Mouse (Mus musculus): Measurements from ENCODE around the gene Car7. TPM values are rescaled to one million over a fixed set of nuclear protein-coding genes. Genes with fewer than 3 reads are reported as not detected.

Car7 gene
- polyA plus RNA-seq, 1 experiment, result 48.6 TPM

- Histone ChIP-seq H3K4me3 (ENCODE audit: insufficient read depth, low read length) (peak overlapping the region; percentile 82), H3K27ac (ENCODE audit: insufficient read depth, low read length) (peak overlapping the region; percentile 77; the same call in 1 of the 2 replicates), H3K4me1 (ENCODE audit: control insufficient read depth, insufficient read depth, low read length) (peaks cover 2% of the 10 kb centered on the region; the same call in 1 of the 2 replicates)
- TF ChIP-seq CTCF (IDR thresholded peaks at IDR 0.05; ENCODE audit: extremely low read depth, insufficient read depth, low read length), result no peak
- no peak for TF ChIP-seq POLR2A (IDR thresholded peaks at IDR 0.05; ENCODE audit: extremely low read depth, insufficient read depth, low read length)
These were observed 57.4 kb downstream of the Car7 start for GRCm38 (mm10) chr8:104591856-104592255.

GRCm38 (mm10) chr8:104592566-104592965 is 58.1 kb downstream of the Car7 start:
- Histone ChIP-seq H3K27ac (ENCODE audit: insufficient read depth, low read length) (no peak overlapping the region), H3K4me3 (ENCODE audit: insufficient read depth, low read length) (no peak overlapping the region; the same call in 1 of the 2 replicates), H3K4me1 (ENCODE audit: control insufficient read depth, insufficient read depth, low read length) (peaks cover 2% of the 10 kb centered on the region; the same call in 1 of the 2 replicates)
- no peak for TF ChIP-seq CTCF (IDR thresholded peaks at IDR 0.05; ENCODE audit: extremely low read depth, insufficient read depth, low read length)
- TF ChIP-seq POLR2A (IDR thresholded peaks at IDR 0.05; ENCODE audit: extremely low read depth, insufficient read depth, low read length), result no peak

GRCm38 (mm10) chr8:104593536-104594325 is 59.2 kb downstream of the Car7 start:
- TF ChIP-seq POLR2A (IDR thresholded peaks at IDR 0.05; ENCODE audit: extremely low read depth, insufficient read depth, low read length), result no peak
- no peak for TF ChIP-seq CTCF (IDR thresholded peaks at IDR 0.05; ENCODE audit: extremely low read depth, insufficient read depth, low read length)
- no peak overlapping the region for H3K4me3 ChIP-seq (ENCODE audit: insufficient read depth, low read length)
- no peak overlapping the region for H3K27ac ChIP-seq (ENCODE audit: insufficient read depth, low read length)
- peaks cover 2% of the 10 kb centered on the region; the same call in 1 of the 2 replicates for H3K4me1 ChIP-seq (ENCODE audit: control insufficient read depth, insufficient read depth, low read length)

- TF ChIP-seq POLR2A (IDR thresholded peaks at IDR 0.05; ENCODE audit: extremely low read depth, insufficient read depth, low read length) (no peak), CTCF (IDR thresholded peaks at IDR 0.05; ENCODE audit: extremely low read depth, insufficient read depth, low read length) (no peak)
- H3K4me1 ChIP-seq (ENCODE audit: control insufficient read depth, insufficient read depth, low read length), result peaks cover 2% of the 10 kb centered on the region; the same call in 1 of the 2 replicates
- no peak overlapping the region for H3K4me3 ChIP-seq (ENCODE audit: insufficient read depth, low read length)
- no peak overlapping the region for H3K27ac ChIP-seq (ENCODE audit: insufficient read depth, low read length)
These were observed 60.3 kb downstream of the Car7 start for GRCm38 (mm10) chr8:104594611-104595362.

- Histone ChIP-seq H3K4me1 (ENCODE audit: control insufficient read depth, insufficient read depth, low read length) (peaks cover 2% of the 10 kb centered on the region; the same call in 1 of the 2 replicates), H3K4me3 (ENCODE audit: insufficient read depth, low read length) (no peak overlapping the region), H3K27ac (ENCODE audit: insufficient read depth, low read length) (no peak overlapping the region)
- TF ChIP-seq CTCF (IDR thresholded peaks at IDR 0.05; ENCODE audit: extremely low read depth, insufficient read depth, low read length), result no peak
- no peak for TF ChIP-seq POLR2A (IDR thresholded peaks at IDR 0.05; ENCODE audit: extremely low read depth, insufficient read depth, low read length)
These were observed 61.5 kb downstream of the Car7 start for GRCm38 (mm10) chr8:104595773-104596536.

GRCm38 (mm10) chr8:104597656-104598055 is 63.2 kb downstream of the Car7 start:
- TF ChIP-seq POLR2A (IDR thresholded peaks at IDR 0.05; ENCODE audit: extremely low read depth, insufficient read depth, low read length), result no peak
- no peak for TF ChIP-seq CTCF (IDR thresholded peaks at IDR 0.05; ENCODE audit: extremely low read depth, insufficient read depth, low read length)
- no peak overlapping the region for H3K27ac ChIP-seq (ENCODE audit: insufficient read depth, low read length)

GRCm38 (mm10) chr8:104598496-104598895 is 64.0 kb downstream of the Car7 start:
- Histone ChIP-seq H3K4me3 (ENCODE audit: insufficient read depth, low read length) (no peak overlapping the region), H3K27ac (ENCODE audit: insufficient read depth, low read length) (no peak overlapping the region), H3K4me1 (ENCODE audit: control insufficient read depth, insufficient read depth, low read length) (no peaks in the 10 kb centered on the region)
- TF ChIP-seq CTCF (IDR thresholded peaks at IDR 0.05; ENCODE audit: extremely low read depth, insufficient read depth, low read length), result no peak
- TF ChIP-seq POLR2A (IDR thresholded peaks at IDR 0.05; ENCODE audit: extremely low read depth, insufficient read depth, low read length), result no peak

More at GRCm38 (mm10) chr8:104597656-104598055, 63.2 kb downstream of the Car7 start:
- no peaks in the 10 kb centered on the region for H3K4me1 ChIP-seq (ENCODE audit: control insufficient read depth, insufficient read depth, low read length)
- no peak overlapping the region for H3K4me3 ChIP-seq (ENCODE audit: insufficient read depth, low read length)

Other genes with a start within 250 kb of the Car7 start
- gene Cmtm2a, start 241.5 kb upstream of the Car7 start, polyA plus RNA-seq (2012; rRNA removed), result not detected in 2 replicates
- not detected in 2 replicates for gene Gm45711, start 224.6 kb upstream of the Car7 start, polyA plus RNA-seq (2012; rRNA removed)
- not detected in 2 replicates for gene Cmtm1, start 224.5 kb upstream of the Car7 start, polyA plus RNA-seq (2012; rRNA removed)
- not detected in 2 replicates for gene Gm11020, start 213.1 kb upstream of the Car7 start, polyA plus RNA-seq (2012; rRNA removed)
- not detected in 2 replicates for gene Cmtm2b, start 212.5 kb upstream of the Car7 start, polyA plus RNA-seq (2012; rRNA removed)
- 19.8 and 20.4 TPM in 2 replicates for gene Cmtm3, start 195.3 kb upstream of the Car7 start, polyA plus RNA-seq (2012; rRNA removed)
- gene Cmtm4, start 138.9 kb upstream of the Car7 start, polyA plus RNA-seq (2012; rRNA removed), result 45.7 and 46.2 TPM in 2 replicates
- gene Dync1li2, start 91.6 kb upstream of the Car7 start, polyA plus RNA-seq (2012; rRNA removed), result 161 and 170 TPM in 2 replicates
- gene Terb1, start 24.8 kb upstream of the Car7 start, polyA plus RNA-seq (2012; rRNA removed), result 0.69 and 1.2 TPM in 2 replicates
- 75.4 and 76.2 TPM in 2 replicates for gene Nae1, start 52 bp upstream of the Car7 start, polyA plus RNA-seq (2012; rRNA removed)
- 4.7 and 5.1 TPM in 2 replicates for gene Pdp2, start 56.8 kb downstream of the Car7 start, polyA plus RNA-seq (2012; rRNA removed)
- gene Cdh16, start 89.7 kb downstream of the Car7 start, polyA plus RNA-seq (2012; rRNA removed), result not detected in 2 replicates
- gene Rrad, start 96.6 kb downstream of the Car7 start, polyA plus RNA-seq (2012; rRNA removed), result 2.4 and 2.9 TPM in 2 replicates
- 51.2 and 55.8 TPM in 2 replicates for gene Ciao2b, start 107.3 kb downstream of the Car7 start, polyA plus RNA-seq (2012; rRNA removed)
- not detected in 2 replicates for gene Ces2a, start 199.3 kb downstream of the Car7 start, polyA plus RNA-seq (2012; rRNA removed)